Mouse (Mus musculus) C2C12 (cell line): Measurements from ENCODE around the gene 4930579F01Rik. TPM values are rescaled to one million over a fixed set of nuclear protein-coding genes. Genes with fewer than 3 reads are reported as not detected.

Source experiments
- H3K27me3 ChIP-seq: one replicate; pipeline ENCODE4 v1.6.1; 2011; ENCODE audit not compliant: control insufficient read depth, insufficient read depth, insufficient read length
- H3K36me3 ChIP-seq: one replicate; pipeline ENCODE4 v1.6.1; 2011; ENCODE audit not compliant: control insufficient read depth, insufficient read depth
- H3K4me3 ChIP-seq: one replicate; pipeline ENCODE4 v1.5.1; 2011; ENCODE audit warnings: mild to moderate bottlenecking, control low read depth; ENCODE audit not compliant: poor library complexity, insufficient read depth, severe bottlenecking
- H3K79me2 ChIP-seq: one replicate; pipeline ENCODE4 v1.6.1; 2011; ENCODE audit not compliant: control insufficient read depth, insufficient read depth
- H3K79me3 ChIP-seq: one replicate; pipeline ENCODE4 v1.6.1; 2011; ENCODE audit warnings: low read depth, control low read depth
- H3ac ChIP-seq: one replicate; pipeline ENCODE3; 2011; ENCODE audit warnings: low read depth; ENCODE audit not compliant: control insufficient read depth, insufficient read length
- CEBPB ChIP-seq: IDR thresholded peaks from one replicate; pipeline ENCODE4 v1.6.1; 2011; ENCODE audit warnings: low read depth, mild to moderate bottlenecking, control low read depth, moderate library complexity
- CTCF ChIP-seq: IDR thresholded peaks from one replicate; pipeline ENCODE4 v1.5.1; 2011; ENCODE audit not compliant: control insufficient read depth, insufficient read depth, insufficient read length
- FOSL1 ChIP-seq: IDR thresholded peaks from one replicate; pipeline ENCODE4 v1.8.0; 2011; ENCODE audit warnings: mild to moderate bottlenecking, low read length; ENCODE audit not compliant: poor library complexity, insufficient read depth, severe bottlenecking
- MAX ChIP-seq: IDR thresholded peaks from one replicate; pipeline ENCODE4 v1.6.1; 2011; ENCODE audit warnings: mild to moderate bottlenecking, control low read depth
- MYOD1 ChIP-seq: IDR thresholded peaks from one replicate; pipeline ENCODE4 v1.6.1; 2011; ENCODE audit warnings: low read depth; ENCODE audit not compliant: control insufficient read depth, insufficient read length
- MYOG ChIP-seq: IDR thresholded peaks from one replicate; pipeline ENCODE4 v1.6.1; 2011; ENCODE audit not compliant: control insufficient read depth, insufficient read length; ENCODE audit errors: extremely low read depth
- USF1 ChIP-seq: IDR thresholded peaks from one replicate; pipeline ENCODE4 v1.6.1; 2011; ENCODE audit warnings: low read depth, mild to moderate bottlenecking, control low read depth, moderate library complexity
- polyA plus RNA-seq: library from polyadenylated mRNA; unstranded; fragments of >200 nt; fragmentation: generic; extraction: Trizol; gene quantifications from one replicate; pipeline ENCODE4 v1.2.1, GENCODE M21; 2012; ENCODE audit warnings: missing spikeins

4930579F01Rik gene
- polyA plus RNA-seq, 1 experiment: not detected

- Histone ChIP-seq H3K36me3 (no peaks in the 10 kb centered on the region), H3ac (no peak overlapping the region), H3K4me3 (no peak overlapping the region), H3K27me3 (no peaks in the 10 kb centered on the region), H3K79me3 (no peaks in the 10 kb centered on the region), H3K79me2 (no peaks in the 10 kb centered on the region)
- TF ChIP-seq CTCF (no peak), CEBPB (no peak), MAX (no peak), FOSL1 (no peak), MYOG (no peak), USF1 (no peak), MYOD1 (no peak)
Measured at GRCm38 (mm10) chr3:138239461-138239860, 45.8 kb upstream of the 4930579F01Rik start.

DNA sequence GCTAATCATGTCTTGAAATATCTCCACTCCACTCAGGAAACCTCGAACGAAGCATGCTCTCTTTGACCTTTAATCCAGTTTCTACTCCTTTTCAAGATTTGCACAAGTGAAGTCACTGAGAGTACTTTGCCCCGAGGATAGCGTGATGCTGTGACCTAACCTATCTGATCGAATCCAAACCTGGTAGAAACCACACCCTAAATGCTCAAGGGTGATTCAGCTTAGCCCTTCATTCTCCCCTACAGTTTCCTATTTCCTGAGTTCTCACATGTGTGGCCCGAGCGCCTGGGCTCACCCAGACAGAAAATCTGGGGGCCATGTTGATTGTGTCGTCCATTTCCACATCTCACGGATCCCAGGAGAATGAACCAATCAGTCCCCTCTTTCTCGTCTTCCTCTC is 44.4 kb upstream of the 4930579F01Rik start:
- Histone ChIP-seq H3K79me2 (no peaks in the 10 kb centered on the region), H3ac (no peak overlapping the region), H3K79me3 (no peaks in the 10 kb centered on the region), H3K27me3 (no peaks in the 10 kb centered on the region), H3K4me3 (no peak overlapping the region), H3K36me3 (no peaks in the 10 kb centered on the region)
- no peak for TF ChIP-seq CEBPB

DNA sequence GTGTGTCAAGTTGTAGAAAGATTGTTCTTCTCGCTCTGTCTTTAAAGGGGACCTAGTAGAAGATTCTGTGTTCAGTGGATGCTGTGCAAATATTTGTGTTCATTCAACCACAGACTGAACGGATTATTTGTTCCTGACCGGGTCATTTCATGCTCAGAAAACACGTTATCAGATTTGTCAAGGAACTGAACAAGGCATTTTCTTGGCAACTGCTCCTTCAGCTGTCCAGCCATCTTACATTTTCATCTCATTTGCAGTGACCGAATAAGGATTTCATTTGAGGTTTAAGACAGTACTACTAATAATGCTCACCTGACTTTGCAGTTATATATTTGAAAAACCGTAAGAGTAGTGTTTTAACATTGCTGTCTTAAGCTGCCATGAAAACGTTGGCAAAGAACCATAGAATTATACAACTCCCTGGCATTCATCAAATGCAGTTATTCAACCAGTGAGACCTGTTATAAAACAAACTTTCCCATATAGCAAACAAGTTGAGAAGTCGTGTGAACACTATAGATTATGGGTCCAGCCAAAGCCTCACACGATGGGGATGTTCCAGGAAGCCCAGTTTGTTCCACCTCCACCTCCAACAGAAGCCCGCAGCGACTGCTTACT is 43.0 kb upstream of the 4930579F01Rik start:
- TF ChIP-seq MAX: no peak
- no peak for TF ChIP-seq MYOD1
- no peak for TF ChIP-seq CTCF
- no peak for TF ChIP-seq MYOG
- TF ChIP-seq USF1: no peak
- no peak for TF ChIP-seq FOSL1
- no peak for TF ChIP-seq CEBPB
- no peaks in the 10 kb centered on the region for H3K79me2 ChIP-seq
- no peaks in the 10 kb centered on the region for H3K27me3 ChIP-seq
- no peak overlapping the region for H3K4me3 ChIP-seq
- H3ac ChIP-seq: no peak overlapping the region
- H3K36me3 ChIP-seq: no peaks in the 10 kb centered on the region
- H3K79me3 ChIP-seq: no peaks in the 10 kb centered on the region

GRCm38 (mm10) chr3:138231531-138231930 is 37.9 kb upstream of the 4930579F01Rik start:
- H3K79me2 ChIP-seq: no peaks in the 10 kb centered on the region
- peaks cover 17% of the 10 kb centered on the region for H3K36me3 ChIP-seq
- H3K27me3 ChIP-seq: no peaks in the 10 kb centered on the region
- H3K79me3 ChIP-seq: no peaks in the 10 kb centered on the region
- TF ChIP-seq CEBPB (no peak), MYOD1 (no peak), FOSL1 (no peak), CTCF (no peak), MYOG (no peak), USF1 (no peak), MAX (no peak)
- no peak overlapping the region for H3K4me3 ChIP-seq
- H3ac ChIP-seq: no peak overlapping the region

DNA sequence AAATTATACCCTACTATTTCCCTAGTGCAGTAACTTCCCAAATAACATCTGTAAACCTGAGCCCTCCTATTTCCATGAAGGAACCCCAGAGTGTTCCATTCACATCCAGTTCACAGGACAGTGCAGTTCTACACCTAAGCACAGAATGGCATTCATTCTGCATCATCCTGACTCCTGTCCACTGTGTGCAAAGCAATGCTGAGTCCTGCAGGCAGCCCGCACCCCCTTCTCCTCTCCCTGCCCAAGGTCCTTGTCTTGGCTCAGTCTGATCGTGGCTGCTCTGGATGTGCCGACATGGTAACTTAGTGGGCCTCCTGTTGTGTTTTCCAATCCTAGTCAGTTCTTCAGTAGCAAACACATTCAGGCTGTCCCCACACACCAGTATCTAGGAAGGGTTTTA is 36.6 kb upstream of the 4930579F01Rik start:
- no peak overlapping the region for H3ac ChIP-seq
- no peaks in the 10 kb centered on the region for H3K79me2 ChIP-seq
- H3K27me3 ChIP-seq: no peaks in the 10 kb centered on the region
- H3K4me3 ChIP-seq: no peak overlapping the region
- H3K36me3 ChIP-seq: peaks cover 17% of the 10 kb centered on the region
- TF ChIP-seq MYOG: no peak
- TF ChIP-seq CTCF: no peak
- no peak for TF ChIP-seq USF1
- TF ChIP-seq FOSL1: no peak
- no peak for TF ChIP-seq MAX
- no peak for TF ChIP-seq CEBPB
- TF ChIP-seq MYOD1: no peak
- no peaks in the 10 kb centered on the region for H3K79me3 ChIP-seq

DNA sequence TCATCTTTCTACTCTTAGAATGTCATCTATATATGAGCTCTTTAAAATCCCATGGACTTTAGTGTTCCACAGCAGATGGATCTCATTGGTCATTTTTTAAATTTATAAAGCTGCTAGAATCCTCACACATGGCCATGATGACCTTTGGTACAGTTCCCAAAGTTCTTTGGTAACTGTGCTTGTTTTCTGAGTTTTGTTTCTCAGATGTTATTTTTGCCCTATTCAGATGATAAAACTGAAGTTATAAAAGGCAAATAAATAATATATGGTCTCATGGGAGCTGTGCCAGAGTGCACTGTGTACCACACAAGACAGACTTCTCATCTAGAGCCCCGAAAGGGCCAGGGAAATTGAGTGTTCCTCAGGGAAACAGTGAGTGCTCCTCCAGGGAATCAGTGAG is 35.8 kb upstream of the 4930579F01Rik start:
- Histone ChIP-seq H3K4me3 (no peak overlapping the region), H3K79me3 (no peaks in the 10 kb centered on the region)
- TF ChIP-seq MYOG (no peak), USF1 (no peak), MYOD1 (no peak), FOSL1 (no peak), CTCF (no peak), CEBPB (no peak), MAX (no peak)

More for the DNA sequence above, 35.8 kb upstream of the 4930579F01Rik start:
- peaks cover 17% of the 10 kb centered on the region for H3K36me3 ChIP-seq
- no peak overlapping the region for H3ac ChIP-seq
- no peaks in the 10 kb centered on the region for H3K27me3 ChIP-seq
- no peaks in the 10 kb centered on the region for H3K79me2 ChIP-seq
